Mouse (Mus musculus) testis, postnatal 14 days (tissue): ENCODE results near the gene Tle2.

Experiments
- DNase-seq: peaks from one replicate; pipeline ENCODE4 v3.0.0; 2021; ENCODE audit warnings: low spot score

Tle2 gene

DNA sequence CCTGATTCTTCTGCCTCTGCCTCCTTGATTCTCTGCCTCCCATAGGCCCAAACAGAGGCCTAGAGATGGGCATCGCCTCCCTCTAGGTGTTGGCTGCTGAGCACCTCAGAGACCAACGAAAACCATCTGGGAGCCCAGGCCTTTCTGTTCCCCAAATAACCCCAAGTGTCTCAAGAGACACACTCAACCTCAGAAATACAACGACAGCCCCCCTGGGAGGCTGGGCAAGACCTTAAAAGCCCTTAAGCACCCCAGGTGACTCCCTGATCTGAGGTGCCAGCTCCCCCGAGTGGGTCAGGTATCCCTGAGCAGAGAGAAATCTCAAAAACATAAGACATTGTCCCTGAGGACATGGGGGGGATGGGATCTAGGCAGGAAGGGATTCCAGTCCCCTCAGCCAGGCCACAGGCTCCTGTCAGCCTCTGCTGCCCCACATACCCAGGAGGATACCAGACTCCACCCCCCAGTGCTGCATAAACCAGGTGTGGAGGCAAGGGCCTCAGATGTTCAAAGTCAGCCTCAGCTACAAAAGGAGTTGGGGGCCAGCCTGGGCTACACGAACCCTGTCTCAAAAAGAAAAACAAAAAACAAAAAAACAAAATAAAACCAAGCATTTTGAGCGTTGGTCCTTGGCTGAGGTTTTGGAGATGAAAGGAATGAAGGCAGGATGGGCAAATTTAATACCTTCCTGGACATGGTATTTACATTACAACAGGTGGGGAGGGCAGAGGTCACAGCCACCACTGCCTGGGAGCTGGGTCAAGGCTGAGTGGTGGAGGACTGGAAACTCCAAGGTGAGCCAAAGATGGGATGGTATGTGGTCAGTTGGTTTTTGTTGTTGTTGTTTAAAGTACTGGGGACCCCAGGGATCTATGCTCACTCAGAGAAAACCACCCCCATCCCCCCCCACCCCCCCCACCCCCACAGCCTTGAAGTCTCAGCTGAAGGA, 20.3 kb upstream of the Tle2 start:
- no peak for DNase-seq

DNA sequence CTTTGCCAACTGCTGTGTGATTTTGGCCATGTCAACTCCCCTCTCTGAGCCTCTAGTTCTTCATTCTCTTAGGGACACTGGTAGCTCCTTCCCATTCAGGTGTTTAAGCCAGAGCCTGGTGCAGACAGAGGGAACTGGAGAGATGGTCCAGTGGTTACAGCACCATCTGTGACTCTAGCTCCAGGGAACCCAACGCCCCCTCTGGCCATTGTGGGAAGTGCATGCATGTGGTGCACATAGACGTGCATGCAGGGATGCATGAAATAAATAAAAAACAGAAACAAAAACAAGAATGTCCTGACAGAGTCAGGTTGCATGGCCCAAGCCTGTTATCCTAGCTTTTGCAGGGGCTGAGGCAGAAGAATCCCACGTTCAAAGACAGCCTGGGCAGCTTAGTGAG, 18.1 kb upstream of the Tle2 start:
- peak; percentile 16 for DNase-seq

DNA sequence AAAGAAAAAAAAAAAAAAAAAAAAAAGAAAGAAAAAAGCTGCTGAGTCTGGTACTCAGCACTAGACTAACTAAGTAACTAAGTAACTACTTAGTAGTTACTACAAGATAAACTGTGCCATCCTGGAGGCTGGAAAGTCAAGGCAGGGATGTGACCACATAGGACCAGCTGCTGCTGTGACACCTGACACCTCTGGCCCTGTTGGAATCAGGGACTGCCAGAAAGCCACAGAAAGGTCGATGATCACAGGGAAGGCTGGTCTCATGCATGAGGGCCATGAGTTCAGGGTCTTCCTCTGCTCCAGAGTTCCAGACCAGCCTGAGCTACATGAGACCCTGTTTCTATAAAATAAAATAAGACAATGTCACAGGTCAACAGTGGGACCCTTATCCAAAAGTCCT, 16.9 kb upstream of the Tle2 start:
- DNase-seq = no peak

DNA sequence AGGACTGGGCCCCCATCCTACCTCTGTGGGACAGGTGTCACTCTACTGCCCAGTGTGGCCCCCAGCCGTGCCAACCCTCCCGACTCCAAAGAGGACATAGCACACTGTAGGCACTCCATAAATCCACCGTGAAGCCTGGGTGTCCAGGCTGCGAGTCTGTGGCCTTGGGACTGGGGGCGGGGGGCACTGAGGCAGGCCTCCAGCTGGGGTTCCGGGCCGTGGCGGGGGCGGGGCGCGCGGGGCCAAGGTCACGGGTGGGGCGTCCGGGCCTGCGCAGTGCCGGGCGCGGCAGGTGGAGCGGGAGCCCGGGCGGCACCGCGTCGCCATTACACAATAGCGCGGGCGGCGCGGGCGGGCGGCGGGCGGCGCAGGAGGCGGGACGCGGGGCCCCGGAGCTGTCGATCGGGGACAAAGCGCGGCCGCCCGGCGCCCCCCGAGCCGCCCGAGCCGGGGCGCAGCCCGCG, 15.2 kb upstream of the Tle2 start, which contains the start of gene Aes:
Gene Aes, plus strand, starts transcription at position 326 of the 464 bp plus-strand sequence.
- DNase-seq = peak; percentile 78

DNA sequence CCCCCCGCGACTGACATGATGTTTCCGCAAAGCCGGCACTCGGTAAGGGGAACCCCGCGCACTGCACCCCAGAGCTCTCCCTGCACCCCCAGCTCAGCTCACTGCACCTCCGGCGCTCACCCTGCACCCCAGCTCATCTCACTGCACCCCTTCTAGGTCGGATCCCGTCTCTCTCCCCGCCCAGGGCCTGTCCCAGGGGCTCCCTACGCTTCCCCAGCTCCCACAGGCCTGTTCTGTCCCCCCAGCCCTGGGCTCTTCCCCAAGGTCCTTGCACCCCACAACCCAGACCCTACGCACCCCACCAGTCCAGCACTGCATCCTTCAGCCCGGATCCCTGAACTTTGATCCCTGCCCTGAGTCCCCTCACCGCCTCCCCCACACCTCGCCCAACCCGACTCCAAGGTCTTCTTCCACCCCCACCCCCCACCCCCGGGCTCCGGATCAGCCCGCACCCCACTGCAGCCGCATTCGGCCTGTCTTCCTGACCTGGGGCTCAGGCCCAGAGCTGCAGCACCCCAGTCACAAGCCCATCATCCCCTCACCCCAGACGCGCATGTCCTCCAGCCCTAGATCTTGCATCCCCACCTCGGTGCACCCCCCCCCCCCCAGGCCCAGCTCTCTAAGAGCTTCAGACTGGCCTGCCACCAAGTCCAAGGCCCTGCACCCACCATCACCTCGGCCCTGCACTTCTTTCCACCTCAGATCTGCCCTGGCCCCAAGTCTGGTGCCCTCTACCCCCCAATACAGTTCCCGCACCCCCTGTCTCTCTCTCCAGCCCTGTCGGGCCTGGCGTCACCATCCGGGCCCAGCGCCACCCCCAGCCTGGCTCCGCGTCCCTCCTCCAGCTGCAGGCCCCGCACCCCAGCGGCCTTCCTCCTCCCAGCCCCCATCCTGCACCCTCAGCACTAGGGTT, 14.5 kb upstream of the Tle2 start:
- peak; percentile 29 for DNase-seq

DNA sequence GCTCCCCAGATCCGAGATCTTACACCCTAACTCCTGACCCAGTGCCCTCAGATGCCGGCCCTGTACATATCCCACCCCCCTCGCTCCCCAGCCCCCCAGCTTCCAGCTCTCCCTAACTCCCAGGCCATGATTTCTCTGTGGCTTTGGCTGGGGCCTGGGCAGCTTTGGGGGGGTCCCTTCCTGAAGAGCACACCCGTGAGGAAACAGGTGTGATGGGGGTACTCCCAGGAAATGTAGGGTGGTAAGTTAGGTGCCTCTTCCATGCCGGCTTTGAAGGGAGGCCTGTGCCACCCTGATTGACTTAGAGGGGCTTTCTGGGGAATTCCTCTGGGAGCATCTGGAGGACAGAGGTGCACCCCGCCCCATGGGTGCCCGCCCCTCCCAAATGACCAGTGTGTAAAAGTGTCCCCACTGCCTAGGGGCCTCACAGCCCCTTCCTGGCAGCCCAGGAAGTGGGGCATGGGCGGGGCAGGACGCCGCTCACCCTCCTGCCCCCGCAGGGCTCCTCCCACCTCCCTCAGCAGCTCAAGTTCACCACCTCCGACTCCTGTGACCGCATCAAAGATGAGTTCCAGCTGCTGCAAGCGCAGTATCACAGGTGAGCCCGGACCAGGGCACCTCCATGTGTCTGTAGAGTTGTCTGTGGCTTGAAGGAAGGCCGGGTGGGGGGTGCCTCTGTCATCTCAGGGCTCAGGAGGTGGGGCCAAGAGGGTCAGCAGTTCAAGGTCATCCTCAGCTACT, 13.5 kb upstream of the Tle2 start:
- DNase-seq = peak; percentile 43

DNA sequence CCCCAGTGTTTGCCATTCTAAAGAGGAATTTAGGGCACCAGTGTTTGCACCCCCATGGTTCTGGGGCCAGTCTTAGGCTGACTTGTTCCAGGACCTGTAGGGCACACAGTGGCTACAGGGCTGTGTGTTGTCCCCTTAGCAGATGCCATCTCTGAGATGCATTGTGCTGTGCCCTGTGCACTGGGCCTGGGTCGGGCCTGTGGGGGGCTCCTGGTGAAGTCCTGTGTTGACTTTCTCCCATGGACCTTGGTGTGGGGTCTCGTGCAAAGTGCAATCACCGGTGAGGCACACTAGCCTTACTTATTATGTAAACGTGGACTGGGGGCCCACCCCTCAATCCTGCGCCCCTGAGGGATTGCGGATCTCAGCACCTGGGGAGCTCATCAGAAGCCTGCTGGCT, 11.9 kb upstream of the Tle2 start:
- no peak for DNase-seq

DNA sequence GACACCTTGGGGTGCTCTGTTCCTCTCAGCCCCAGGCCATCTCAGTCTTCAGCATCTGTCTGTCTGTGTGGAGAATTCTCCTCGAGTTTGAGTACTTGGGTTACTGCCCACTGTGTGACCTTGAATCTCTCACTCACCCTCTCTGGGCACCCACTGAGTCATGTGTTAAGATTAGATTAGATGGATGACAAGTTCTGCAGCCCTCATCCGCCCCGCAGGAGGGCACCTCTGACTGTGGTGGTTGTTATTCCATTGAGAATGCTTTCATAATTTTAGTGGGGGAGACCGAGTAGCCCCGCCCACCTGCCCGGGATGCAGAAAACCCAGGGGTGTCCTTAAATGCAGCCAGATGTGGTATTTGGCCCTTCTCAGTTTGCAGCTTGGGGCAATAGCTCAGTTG, 10.9 kb upstream of the Tle2 start:
- DNase-seq = peak; percentile 29

DNA sequence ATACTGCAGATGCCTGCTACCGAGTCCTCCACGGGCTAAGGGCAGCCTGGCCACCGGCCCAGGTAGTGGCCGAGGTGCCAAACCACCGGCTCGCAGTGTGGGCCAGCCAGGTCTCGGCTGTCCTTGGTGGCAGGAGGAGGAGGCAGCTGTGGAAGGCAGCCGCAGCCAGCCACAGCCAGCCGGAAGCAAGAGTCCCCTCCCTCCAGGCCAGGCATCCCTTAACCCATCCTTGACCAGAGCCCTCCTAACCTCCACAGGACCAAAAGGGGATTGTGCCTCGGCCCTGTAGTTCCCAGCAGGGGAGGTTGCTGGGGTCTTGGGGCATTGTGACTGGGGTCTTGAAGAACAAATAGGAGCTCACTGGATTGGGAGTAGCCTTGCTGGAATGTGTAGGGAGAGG, 10.1 kb upstream of the Tle2 start:
- DNase-seq = peak; percentile 41

DNA sequence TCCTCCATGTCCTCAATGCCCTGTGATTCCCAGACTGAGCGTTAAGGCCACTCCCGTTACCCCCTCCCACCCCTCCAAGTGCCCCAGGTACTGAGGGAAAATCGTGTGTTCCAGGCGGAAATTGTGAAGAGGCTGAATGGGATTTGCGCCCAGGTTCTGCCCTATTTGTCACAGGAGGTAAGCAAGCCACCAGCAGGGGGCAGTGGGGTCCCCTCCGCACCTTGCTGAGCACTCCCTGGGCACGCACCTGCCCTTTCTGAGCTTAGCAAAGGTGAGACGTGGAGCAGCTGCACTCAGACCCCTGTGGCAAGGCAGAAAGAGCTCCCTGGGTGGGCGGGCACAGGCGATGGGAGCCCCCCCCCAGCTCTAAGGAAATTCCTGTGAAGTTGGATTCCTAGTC, 9.6 kb upstream of the Tle2 start:
- no peak for DNase-seq

DNA sequence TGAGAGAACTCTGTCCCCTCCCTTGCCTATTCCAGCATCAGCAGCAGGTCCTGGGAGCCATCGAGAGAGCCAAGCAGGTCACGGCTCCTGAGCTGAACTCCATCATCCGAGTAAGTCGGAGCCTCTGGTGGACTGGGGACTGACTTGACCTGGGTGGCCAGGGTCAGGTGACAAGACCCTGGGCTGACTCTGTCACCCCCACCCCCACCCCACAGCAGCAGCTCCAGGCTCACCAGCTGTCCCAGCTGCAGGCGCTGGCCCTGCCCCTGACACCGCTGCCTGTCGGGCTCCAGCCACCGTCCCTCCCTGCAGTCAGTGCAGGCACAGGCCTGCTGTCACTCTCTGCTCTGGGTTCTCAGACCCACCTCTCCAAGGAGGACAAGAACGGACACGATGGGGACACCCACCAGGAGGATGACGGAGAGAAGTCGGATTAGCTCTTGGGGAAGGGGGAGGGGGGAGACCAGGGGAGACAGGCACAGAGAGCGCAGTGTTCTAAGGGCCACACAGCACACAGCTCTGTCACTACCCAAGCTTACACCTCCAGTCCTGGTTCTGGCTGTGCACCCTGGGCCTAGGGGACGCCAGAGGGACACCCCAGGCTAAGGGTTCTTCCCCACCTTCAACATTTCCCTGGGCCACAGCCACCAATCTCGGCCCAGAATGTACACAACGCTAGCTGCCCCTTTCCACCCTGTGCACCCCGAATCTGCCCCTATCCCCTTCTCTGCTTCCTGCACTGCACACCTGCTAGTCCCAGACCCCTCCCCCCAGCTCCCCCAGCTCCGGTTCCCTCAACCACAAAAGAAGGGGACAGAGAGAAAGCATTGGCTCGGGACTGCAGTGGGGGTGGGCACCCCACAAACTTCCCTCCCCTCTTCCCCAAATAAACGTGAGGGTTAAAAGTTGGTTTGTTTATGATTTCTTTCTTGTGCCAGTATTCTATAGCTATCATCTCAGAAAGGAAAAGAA, 8.8 kb upstream of the Tle2 start:
- DNase-seq = no peak

DNA sequence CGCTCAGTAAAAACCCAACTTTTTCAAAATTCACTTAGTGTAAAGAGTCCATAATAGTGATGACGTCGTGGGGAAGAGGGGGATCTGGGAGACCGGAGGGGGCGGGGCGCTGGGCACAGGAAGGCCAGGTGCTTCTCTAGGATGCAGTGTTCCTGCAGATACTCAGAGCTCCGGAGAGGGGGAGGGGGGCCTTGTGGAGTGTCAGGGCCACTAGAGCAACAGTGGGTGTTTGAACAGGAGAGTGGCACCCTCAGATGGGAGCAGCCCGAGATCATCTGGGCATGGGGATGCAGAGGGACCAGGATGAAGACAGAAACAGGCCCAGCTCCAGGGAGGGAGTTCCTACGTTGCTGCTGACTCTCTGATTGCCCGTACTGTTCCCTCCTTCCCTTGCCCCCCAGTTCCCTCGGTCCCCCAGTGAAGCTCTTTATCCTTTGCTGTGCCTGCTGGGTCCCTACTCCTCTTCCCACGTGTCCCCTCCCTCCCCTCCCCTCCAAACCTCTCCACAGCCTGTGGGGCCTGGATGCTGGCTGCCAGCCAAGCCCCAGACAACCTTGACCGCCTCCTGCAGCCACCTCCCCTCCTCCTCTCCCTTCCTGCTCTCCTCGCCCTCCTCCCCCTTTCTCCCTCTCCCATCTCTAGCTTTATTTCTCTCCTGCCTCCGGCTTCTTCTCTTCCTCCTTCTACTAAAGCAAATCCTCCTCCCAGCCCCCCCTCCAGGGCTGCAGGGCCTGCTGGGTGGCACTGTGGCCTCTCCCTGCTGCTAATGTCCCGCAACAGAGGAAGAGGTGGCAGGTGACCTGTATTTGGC, 5.8 kb upstream of the Tle2 start:
- DNase-seq = peak; percentile 80

DNA sequence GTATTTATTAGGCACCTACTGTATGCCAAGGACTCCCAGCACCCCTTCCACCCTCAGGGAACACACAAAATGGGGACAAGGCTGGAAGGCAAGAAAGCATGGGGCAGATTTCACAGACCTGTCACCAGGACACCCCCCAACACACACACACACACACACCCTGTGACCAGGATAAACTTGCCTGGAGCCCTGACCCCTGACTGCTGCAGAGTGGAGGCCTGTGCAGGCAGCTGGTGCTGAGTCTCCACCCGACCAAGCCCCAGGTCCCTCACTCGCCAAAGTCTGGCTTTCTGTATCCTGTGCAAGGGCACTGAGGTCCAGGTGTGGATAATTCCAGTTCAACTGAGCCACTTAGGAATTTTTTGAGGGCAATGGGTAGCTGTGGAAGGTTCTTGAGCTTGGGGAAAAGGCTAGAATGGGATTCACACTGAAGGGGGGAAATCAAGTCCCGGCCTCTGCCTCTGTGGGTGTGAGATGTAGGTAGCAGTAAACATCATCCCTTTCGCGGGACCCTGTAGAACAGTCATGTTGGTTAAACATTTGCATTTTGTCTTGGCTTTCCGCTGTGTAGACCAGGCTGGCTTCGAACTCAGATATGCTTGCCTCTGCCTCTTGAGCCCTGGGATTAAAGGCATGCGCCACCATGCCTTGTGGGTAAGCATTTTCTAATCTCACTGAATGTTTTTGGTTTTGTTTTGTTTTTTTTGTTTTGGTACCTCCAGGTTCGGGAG, 4.7 kb upstream of the Tle2 start:
- no peak for DNase-seq

DNA sequence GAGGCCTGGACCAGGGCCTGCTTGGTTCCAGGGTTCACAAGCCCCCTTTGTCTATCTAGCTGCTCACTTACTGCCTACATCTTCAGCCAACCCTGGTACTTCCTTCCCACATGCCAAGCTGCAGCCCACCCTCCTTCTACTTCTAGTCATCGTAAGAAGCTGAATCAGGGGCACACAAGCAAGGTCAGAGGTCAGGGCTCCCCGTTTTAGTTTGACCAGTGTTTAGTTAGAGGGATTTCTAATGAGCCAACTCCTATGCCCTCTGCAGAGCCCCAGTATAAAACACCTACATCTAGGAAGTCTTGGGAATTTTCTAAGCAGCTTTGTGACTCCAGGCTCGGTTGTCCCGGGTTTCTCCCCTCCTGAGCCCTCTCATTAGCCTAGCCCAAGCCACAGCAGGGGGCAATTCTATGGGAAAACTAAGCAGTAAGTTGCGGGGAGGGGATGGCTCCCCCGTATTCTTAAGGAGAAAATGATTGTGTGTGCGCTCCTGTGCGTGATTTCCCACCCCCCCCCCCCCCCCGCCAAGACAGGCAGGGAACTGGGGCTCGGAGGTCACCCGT, 4.0 kb upstream of the Tle2 start:
- DNase-seq = no peak

DNA sequence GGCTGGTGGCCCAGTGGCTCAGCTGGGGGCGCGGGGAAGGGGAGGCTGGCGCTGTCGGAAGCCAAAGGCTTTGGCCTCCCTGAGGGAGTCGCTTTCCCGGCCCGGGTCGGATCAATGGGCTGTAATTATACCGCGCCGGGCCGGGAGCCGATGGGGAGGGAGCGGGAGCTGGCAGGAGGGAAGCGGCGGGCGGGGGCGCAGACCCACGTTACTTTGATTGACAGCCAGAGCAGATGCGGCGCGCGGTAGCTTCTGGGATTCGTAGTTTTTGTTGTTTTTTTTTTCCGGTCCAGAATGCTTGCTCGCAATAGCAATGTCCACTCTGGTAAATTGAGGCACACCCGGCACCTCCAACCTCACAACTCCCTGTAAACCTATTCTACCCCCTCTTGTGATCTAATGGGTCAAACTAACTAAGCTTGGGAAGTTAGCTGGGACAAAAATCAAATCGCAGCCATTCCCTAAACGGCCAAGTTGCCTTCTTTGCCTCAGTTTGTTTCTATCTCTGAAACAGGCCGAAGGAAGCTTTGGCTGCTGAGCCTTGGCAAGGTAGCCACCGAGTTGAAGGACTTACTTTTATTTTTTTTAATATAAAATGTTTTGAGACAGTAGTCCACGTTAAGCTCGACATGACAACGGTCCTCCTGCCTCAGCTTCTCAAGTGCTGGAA, 3.4 kb upstream of the Tle2 start:
- DNase-seq = peak; percentile 92

DNA sequence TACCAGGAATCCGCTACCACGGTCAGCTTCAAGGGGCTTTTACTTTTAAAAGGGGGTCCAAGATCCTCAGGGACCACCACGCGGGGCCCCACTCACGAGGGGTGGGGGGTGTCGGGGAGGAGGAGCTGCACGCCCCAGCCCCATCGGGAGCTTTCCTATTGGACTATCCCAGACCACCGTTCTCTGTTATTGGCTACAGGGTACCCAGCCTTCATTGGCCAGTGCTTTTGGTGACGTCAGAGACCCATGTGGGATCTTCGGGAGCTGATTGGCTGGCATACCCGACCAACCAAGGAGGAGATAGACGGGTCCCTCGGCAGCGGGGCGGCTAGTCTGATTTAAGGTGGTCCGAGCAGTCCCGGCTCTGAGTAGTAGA, 2.9 kb upstream of the Tle2 start:
- DNase-seq = peak; percentile 98

DNA sequence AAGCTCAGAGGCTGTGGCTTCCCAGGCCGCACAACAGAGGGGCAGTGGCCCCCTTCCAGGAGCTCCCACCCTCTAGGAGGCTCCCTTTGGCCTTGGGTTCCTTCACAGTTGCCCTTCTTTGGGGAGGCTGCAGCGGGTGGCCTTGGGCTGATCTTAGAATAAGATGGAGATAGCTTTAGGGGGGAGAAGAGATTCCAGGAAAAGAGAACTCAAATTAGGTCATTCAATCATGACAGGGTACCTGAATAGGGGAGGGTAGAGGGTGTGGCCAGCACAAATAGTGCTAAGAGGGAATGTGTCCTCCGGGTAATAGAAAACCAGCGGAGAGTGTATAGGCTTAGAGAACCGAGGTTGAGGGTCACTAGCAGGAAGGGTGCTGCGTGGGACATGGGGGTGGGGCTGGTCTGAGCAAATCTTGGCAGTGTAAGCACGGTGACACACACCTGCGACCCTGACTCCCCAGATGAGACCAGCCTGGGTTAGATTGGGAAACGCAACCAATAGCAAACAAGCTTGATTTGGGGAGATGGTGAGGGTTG, 2.2 kb upstream of the Tle2 start:
- peak; percentile 72 for DNase-seq

DNA sequence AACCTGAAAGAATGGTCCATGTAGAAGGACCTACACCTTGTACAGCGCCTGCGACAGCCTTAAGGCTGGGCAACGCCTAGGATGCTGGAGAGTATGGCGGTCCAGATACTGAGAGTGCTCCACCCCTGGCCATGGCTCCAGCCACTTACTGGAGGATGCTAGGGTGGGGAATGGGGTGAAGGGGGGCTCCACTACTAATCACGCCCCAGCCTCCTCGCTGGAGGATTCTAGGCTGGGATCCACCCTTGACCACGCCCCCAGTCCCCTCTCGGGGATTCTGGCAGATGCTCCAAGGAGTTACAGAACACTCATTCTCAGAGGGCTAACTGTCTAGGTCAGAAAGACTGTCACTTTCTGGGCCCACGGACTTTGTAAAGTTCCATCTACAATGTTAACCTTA, 1.4 kb upstream of the Tle2 start:
- DNase-seq = peak; percentile 76
